7 mouse cellular contexts compared by ENCODE assay signal in genomic region chr15:99670154-99670821, GRCm38 (mm10). TPM values are rescaled to one million over a fixed set of nuclear protein-coding genes. Genes with fewer than 3 reads are reported as not detected.
A peak's percentile ranks its signal among the peaks of the same experiment; 100 is the strongest.
DNase-seq lines count a peak whose midpoint lies in the region; ATAC-seq and TF ChIP-seq lines count a peak whose summit lies in the region.

TSS of gene Asic1 (plus strand) at chr15:99670368.

- TF ChIP-seq POLR2A in kidney, adult 2 months (IDR thresholded peaks at IDR 0.05; ENCODE audit: low read depth, low read length): no peak

- H3K27me3 ChIP-seq in kidney, adult 2 months (replicated peaks; ENCODE audit: control insufficient read depth, insufficient read depth, low read length): no peaks in the 10 kb centered on the region; the same call in 1 of the 2 replicates
- H3K27me3 ChIP-seq in limb, embryonic 12.5 days: peaks cover 83% of the 10 kb centered on the region
- no peaks in the 10 kb centered on the region for H3K27me3 ChIP-seq in midbrain, embryonic 16.5 days (ENCODE audit: control insufficient read depth, insufficient read depth, low read depth, low read length)
- peaks cover 5% of the 10 kb centered on the region; the same call in 1 of the 2 replicates for H3K27me3 ChIP-seq in stomach, postnatal 0 days (ENCODE audit: control insufficient read depth, insufficient read depth, low read length)

- peak within 1 kb of the TSS; percentile 59 for H3K9ac ChIP-seq in limb, embryonic 12.5 days (replicated peaks)
- H3K9ac ChIP-seq in midbrain, embryonic 16.5 days (ENCODE audit: low read depth, low read length): peak within 1 kb of the TSS; percentile 98
- H3K9ac ChIP-seq in stomach, postnatal 0 days (ENCODE audit: low read length): peak within 1 kb of the TSS; percentile 48

- no peak within 1 kb of the TSS for H3K27ac ChIP-seq in kidney, adult 2 months (ENCODE audit: insufficient read depth, low read depth, low read length)
- H3K27ac ChIP-seq in limb, embryonic 12.5 days: no peak within 1 kb of the TSS
- peak within 1 kb of the TSS; percentile 94 for H3K27ac ChIP-seq in midbrain, embryonic 16.5 days (ENCODE audit: low read length)
- no peak within 1 kb of the TSS for H3K27ac ChIP-seq in stomach, postnatal 0 days (replicated peaks)

- under 1% methylated on average over 66 of the region's 74 CpGs for WGBS in kidney, adult 2 months
- 1% methylated on average over 59 of the region's 74 CpGs for WGBS in limb, embryonic 12.5 days
- under 1% methylated on average over 60 of the region's 74 CpGs for WGBS in midbrain, embryonic 16.5 days
- WGBS in stomach, postnatal 0 days: under 1% methylated on average over 63 of the region's 74 CpGs

- no peaks in the 10 kb centered on the region for H3K36me3 ChIP-seq in kidney, adult 2 months (ENCODE audit: control insufficient read depth, insufficient read depth, low read length)
- no peaks in the 10 kb centered on the region for H3K36me3 ChIP-seq in limb, embryonic 12.5 days
- H3K36me3 ChIP-seq in midbrain, embryonic 16.5 days (ENCODE audit: control insufficient read depth, insufficient read depth, low read length): no peaks in the 10 kb centered on the region
- no peaks in the 10 kb centered on the region for H3K36me3 ChIP-seq in stomach, postnatal 0 days (ENCODE audit: control insufficient read depth, insufficient read depth, low read length)

- peak; percentile 38; the same call in 1 of the 2 replicates for ATAC-seq in limb, embryonic 12.5 days (ENCODE audit: insufficient number of reproducible peaks, insufficient read depth, low FRiP score, low TSS enrichment, low read depth)
- ATAC-seq in midbrain, embryonic 16.5 days: peak; percentile 66
- peak; percentile 87 for ATAC-seq in stomach, postnatal 0 days (ENCODE audit: low FRiP score, low TSS enrichment)

- DNase-seq in adrenal gland, postnatal 25 days: peak; percentile 80
- DNase-seq in embryo, embryonic 11 days: peak; percentile 82
- peak; percentile 54 to 66 for DNase-seq in heart, adult 18-20 months
- peak; percentile 60 for DNase-seq in kidney, adult 2 months
- peak; percentile 79 for DNase-seq in stomach, postnatal 0 days (ENCODE audit: low spot score)

- H3K4me3 ChIP-seq in kidney, adult 2 months (ENCODE audit: insufficient read depth, low read depth, low read length): peak within 1 kb of the TSS; percentile 0
- peak within 1 kb of the TSS; percentile 62 for H3K4me3 ChIP-seq in limb, embryonic 12.5 days (replicated peaks)
- peak within 1 kb of the TSS; percentile 85 for H3K4me3 ChIP-seq in midbrain, embryonic 16.5 days (ENCODE audit: low read depth, low read length)
- peak within 1 kb of the TSS; percentile 50 for H3K4me3 ChIP-seq in stomach, postnatal 0 days (ENCODE audit: low read depth, low read length)

- peak within 1 kb of the TSS; percentile 99 for H3K4me2 ChIP-seq in limb, embryonic 12.5 days
- H3K4me2 ChIP-seq in midbrain, embryonic 16.5 days (ENCODE audit: low read length): peak within 1 kb of the TSS; percentile 84
- H3K4me2 ChIP-seq in stomach, postnatal 0 days (replicated peaks; ENCODE audit: low read depth): peak within 1 kb of the TSS; percentile 96

- no peak for TF ChIP-seq CTCF in kidney, adult 2 months (conservative IDR thresholded peaks at IDR 0.05; ENCODE audit: insufficient read depth, insufficient read length, low read depth, low read length)
- peak; percentile 25; the same call in 1 of the 2 replicates for TF ChIP-seq CTCF in stomach, postnatal 0 days (IDR thresholded peaks at IDR 0.05; ENCODE audit: low read depth)

- no peaks in the 10 kb centered on the region for H3K4me1 ChIP-seq in kidney, adult 2 months (ENCODE audit: control insufficient read depth, insufficient read depth, low read length)
- peaks cover 15% of the 10 kb centered on the region for H3K4me1 ChIP-seq in limb, embryonic 12.5 days (replicated peaks)
- H3K4me1 ChIP-seq in midbrain, embryonic 16.5 days (ENCODE audit: control insufficient read depth, insufficient read depth, low read length): peaks cover 58% of the 10 kb centered on the region
- H3K4me1 ChIP-seq in stomach, postnatal 0 days (replicated peaks; ENCODE audit: control insufficient read depth, insufficient read depth): no peaks in the 10 kb centered on the region

- no peak for TF ChIP-seq EP300 in stomach, postnatal 0 days (optimal IDR thresholded peaks at IDR 0.05)

- H3K9me3 ChIP-seq in limb, embryonic 12.5 days: no peaks in the 10 kb centered on the region
- H3K9me3 ChIP-seq in midbrain, embryonic 16.5 days (replicated peaks; ENCODE audit: control insufficient read depth, low read length, poor library complexity, severe bottlenecking): no peaks in the 10 kb centered on the region
- H3K9me3 ChIP-seq in stomach, postnatal 0 days (ENCODE audit: control insufficient read depth, low read length): no peaks in the 10 kb centered on the region

RNA-seq across cellular contexts. Expression of gene Asic1, which starts in this region (rescaled TPM):
- 0.33 and 0.49 TPM in 2 replicates for total RNA-seq in adrenal gland, postnatal 25 days (2021)
- under 1 TPM in 1 of 2 experiments, not detected in 1; 0.49 TPM for total RNA-seq in heart, adult 18-20 months (2021)
- polyA plus RNA-seq in kidney, adult 2 months (2012; rRNA removed): 0.34 and 0.37 TPM in 2 replicates
- 1.6 TPM in 2 replicates for polyA plus RNA-seq in limb, embryonic 12.5 days (2016; fragmentation: Nextera tagmentation; extraction: Ambion mirVana)
- polyA plus RNA-seq in midbrain, embryonic 16.5 days (2015; fragmentation: Nextera tagmentation; extraction: Ambion mirVana): 47.9 and 53.9 TPM in 2 replicates
- polyA plus RNA-seq in stomach, postnatal 0 days (2015; fragmentation: Nextera tagmentation; extraction: Ambion mirVana): 1.0 and 1.2 TPM in 2 replicates

Comparison
In these comparisons a context has a peak if more than half of its experiments do, and no peak if none do; other contexts are left out.
1. RNA of gene Asic1 (polyA plus RNA-seq): 47.9 to 53.9 TPM in midbrain, embryonic 16.5 days; 1.6 TPM in limb, embryonic 12.5 days, 1.0 to 1.2 TPM in stomach, postnatal 0 days and 0.34 to 0.37 TPM in kidney, adult 2 months; every median in the first group is over 10 times any median in the second.
2. Peak in DNase-seq in adrenal gland, postnatal 25 days; RNA of the gene not detected or under 1 TPM.
3. Peak in DNase-seq in heart, adult 18-20 months; RNA of the gene not detected or under 1 TPM.
4. Peak in DNase-seq and H3K4me3 ChIP-seq in kidney, adult 2 months; RNA of the gene not detected or under 1 TPM.
5. H3K4me3 ChIP-seq: peak in every context shown above with its lines; median percentile 85 in midbrain, embryonic 16.5 days; 62 in limb, embryonic 12.5 days; 50 in stomach, postnatal 0 days; 0 in kidney, adult 2 months.
6. H3K9ac ChIP-seq: peak in every context shown above with its lines; median percentile 98 in midbrain, embryonic 16.5 days; 59 in limb, embryonic 12.5 days; 48 in stomach, postnatal 0 days.
7. Peak in every context shown above with its lines, with median percentiles within 50 percentile points of each other: DNase-seq, ATAC-seq and H3K4me2 ChIP-seq.